Mouse (Mus musculus) ZHBTc4 (cell line): ENCODE results near the gene Ralgapa2.

ENCODE experiments used
- DNase-seq: peaks from one replicate; pipeline ENCODE4 v3.0.0-alpha.2; 2011; ENCODE audit warnings: low read depth, low spot score

Gene Ralgapa2

GRCm38 (mm10) chr2:146258736-146259469 lies 253.2 kb downstream of the Ralgapa2 start:
- DNase-seq: no peak

GRCm38 (mm10) chr2:146257609-146258008 lies 254.5 kb downstream of the Ralgapa2 start:
- DNase-seq: no peak

- DNase-seq: no peak
Measured at GRCm38 (mm10) chr2:146257037-146257436, 255.1 kb downstream of the Ralgapa2 start.

GRCm38 (mm10) chr2:146256321-146256875 lies 255.7 kb downstream of the Ralgapa2 start:
- no peak for DNase-seq

GRCm38 (mm10) chr2:146255636-146256035 lies 256.5 kb downstream of the Ralgapa2 start:
- no peak for DNase-seq

- no peak for DNase-seq
Measured at GRCm38 (mm10) chr2:146254387-146254786, 257.8 kb downstream of the Ralgapa2 start.

GRCm38 (mm10) chr2:146250236-146250904 lies 261.8 kb downstream of the Ralgapa2 start:
- DNase-seq: no peak

- no peak for DNase-seq
Measured at GRCm38 (mm10) chr2:146249033-146249432, 263.1 kb downstream of the Ralgapa2 start.

GRCm38 (mm10) chr2:146247576-146247975 lies 264.6 kb downstream of the Ralgapa2 start:
- DNase-seq: no peak

GRCm38 (mm10) chr2:146246409-146247075 lies 265.6 kb downstream of the Ralgapa2 start:
- no peak for DNase-seq

GRCm38 (mm10) chr2:146245401-146245800 lies 266.7 kb downstream of the Ralgapa2 start:
- no peak for DNase-seq

- DNase-seq: no peak
Measured at GRCm38 (mm10) chr2:146244049-146244448, 268.1 kb downstream of the Ralgapa2 start.

GRCm38 (mm10) chr2:146239196-146239747 lies 272.9 kb downstream of the Ralgapa2 start:
- DNase-seq: no peak

GRCm38 (mm10) chr2:146231485-146231884 lies 280.7 kb downstream of the Ralgapa2 start:
- DNase-seq: no peak

- no peak for DNase-seq
Measured at GRCm38 (mm10) chr2:146228435-146228834, 283.7 kb downstream of the Ralgapa2 start.

GRCm38 (mm10) chr2:146227646-146228045 lies 284.5 kb downstream of the Ralgapa2 start:
- no peak for DNase-seq

- DNase-seq: peak; percentile 78
Measured at GRCm38 (mm10) chr2:146226484-146226883, 285.7 kb downstream of the Ralgapa2 start.

- DNase-seq: peak; percentile 40
Measured at GRCm38 (mm10) chr2:146225818-146226217, 286.3 kb downstream of the Ralgapa2 start.

GRCm38 (mm10) chr2:146224141-146224540 lies 288.0 kb downstream of the Ralgapa2 start:
- no peak for DNase-seq

GRCm38 (mm10) chr2:146223176-146223905 lies 288.8 kb downstream of the Ralgapa2 start:
- DNase-seq: peak; percentile 69
